Mouse (Mus musculus) ES-E14 (cell line): ENCODE data around the gene Fryl.

ENCODE experiments used
- CHD2 ChIP-seq: IDR thresholded peaks from 2 replicates; pipeline ENCODE4 v1.6.1; 2014; ENCODE audit warnings: mild to moderate bottlenecking, low read depth, low read length, inconsistent platforms
- ZC3H11A ChIP-seq: IDR thresholded peaks from 2 replicates; pipeline ENCODE4 v1.6.1; 2012; ENCODE audit warnings: low read depth, mild to moderate bottlenecking, inconsistent platforms, low read length, borderline replicate concordance
- ZNF384 ChIP-seq: IDR thresholded peaks from 2 replicates; pipeline ENCODE4 v1.6.1; 2012; ENCODE audit warnings: low read depth, low read length, inconsistent platforms

DNA sequence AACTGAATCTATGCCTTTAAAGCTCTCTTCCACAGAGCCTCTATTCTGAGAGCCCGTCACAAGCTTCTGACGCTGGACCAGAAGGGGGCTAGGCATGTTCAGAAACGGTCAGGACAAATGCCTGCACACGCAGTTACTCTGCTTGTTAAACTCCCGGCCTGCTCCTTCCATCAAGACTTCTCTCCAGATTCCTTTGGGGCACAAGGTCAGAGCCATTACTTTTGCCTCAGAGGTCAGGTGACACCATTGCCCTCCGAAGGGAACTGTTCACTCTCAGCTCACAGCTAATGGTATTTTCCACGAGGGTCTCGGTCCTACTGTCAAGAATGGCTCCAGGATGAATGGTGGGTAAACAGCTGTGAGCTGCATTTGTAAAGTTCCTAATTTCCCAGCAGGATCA is 164.2 kb downstream of the Fryl start:
- TF ChIP-seq ZC3H11A (no peak), ZNF384 (no peak), CHD2 (no peak)
